Mouse (Mus musculus) heart, postnatal 0 days (tissue): ENCODE measurements around the gene Scn4a.

Experiments
- CTCF ChIP-seq: IDR thresholded peaks from 2 replicates; pipeline ENCODE4 v1.5.1; 2016; ENCODE audit warnings: antibody characterized with exemption, control low read depth, low read depth
- EP300 ChIP-seq: IDR thresholded peaks from 2 replicates; pipeline ENCODE4 v1.6.1; 2016; ENCODE audit warnings: antibody characterized with exemption, low read depth

GRCm38 (mm10) chr11:106301765-106302164, 51.3 kb downstream of the Scn4a start, which contains the start of gene Gh:
- TF ChIP-seq CTCF: no peak
- no peak for TF ChIP-seq EP300
